ENCODE assay signal across 13 mouse cellular contexts in genomic region chr12:72348508-72348907, GRCm38 (mm10).
"Had no signal": no experiment of that assay in that cellular context is flagged by ENCODE, and none has a peak within 500 bp of the region (broad histone marks: within the 10 kb centered on the region; RNA-seq: fewer than 3 reads in every experiment).

No protein-coding gene starts in this region.

- H3K36me3 ChIP-seq: limb, embryonic 10.5 days; liver, embryonic 13.5 days; lung, embryonic 15.5 days; midbrain, embryonic 13.5 days; neural tube, embryonic 15.5 days had no signal

- H3K27ac ChIP-seq: limb, embryonic 10.5 days; liver, embryonic 13.5 days; lung, embryonic 15.5 days; macrophage; midbrain, embryonic 13.5 days; neural tube, embryonic 15.5 days had no signal

- H3K4me3 ChIP-seq: limb, embryonic 10.5 days; liver, embryonic 13.5 days; lung, embryonic 15.5 days; midbrain, embryonic 13.5 days; myocyte; neural tube, embryonic 15.5 days had no signal

- DNase-seq: kidney, postnatal 36 days; liver, embryonic 13.5 days; liver, postnatal 0 days; lung, postnatal 14 days; right cerebral cortex, adult 18-20 months; right cerebral cortex, postnatal 25 days; thymus, postnatal 36 days had no signal

- H3K9ac ChIP-seq: liver, embryonic 13.5 days; liver, postnatal 0 days; lung, embryonic 15.5 days; midbrain, embryonic 13.5 days; neural tube, embryonic 15.5 days had no signal

- H3K4me2 ChIP-seq: liver, embryonic 13.5 days; lung, embryonic 15.5 days; midbrain, embryonic 13.5 days; neural tube, embryonic 15.5 days had no signal

- H3K9me3 ChIP-seq: limb, embryonic 10.5 days; liver, embryonic 13.5 days; lung, embryonic 15.5 days; midbrain, embryonic 13.5 days; neural tube, embryonic 15.5 days had no signal

- H3K27me3 ChIP-seq: liver, embryonic 13.5 days; lung, embryonic 15.5 days; midbrain, embryonic 13.5 days; neural tube, embryonic 15.5 days had no signal

- H3K4me1 ChIP-seq: liver, embryonic 13.5 days; lung, embryonic 15.5 days had no signal

- ATAC-seq: liver, postnatal 0 days; midbrain, embryonic 13.5 days had no signal
